Mouse (Mus musculus): Measurements from ENCODE around the gene Sft2d2. TPM values are rescaled to one million over a fixed set of nuclear protein-coding genes. Genes with fewer than 3 reads are reported as not detected.
A peak's percentile ranks its signal among the peaks of the same experiment; 100 is the strongest.

Gene Sft2d2
- polyA plus RNA-seq, 1 experiment from 2014 or later, result 20.4 TPM

DNA sequence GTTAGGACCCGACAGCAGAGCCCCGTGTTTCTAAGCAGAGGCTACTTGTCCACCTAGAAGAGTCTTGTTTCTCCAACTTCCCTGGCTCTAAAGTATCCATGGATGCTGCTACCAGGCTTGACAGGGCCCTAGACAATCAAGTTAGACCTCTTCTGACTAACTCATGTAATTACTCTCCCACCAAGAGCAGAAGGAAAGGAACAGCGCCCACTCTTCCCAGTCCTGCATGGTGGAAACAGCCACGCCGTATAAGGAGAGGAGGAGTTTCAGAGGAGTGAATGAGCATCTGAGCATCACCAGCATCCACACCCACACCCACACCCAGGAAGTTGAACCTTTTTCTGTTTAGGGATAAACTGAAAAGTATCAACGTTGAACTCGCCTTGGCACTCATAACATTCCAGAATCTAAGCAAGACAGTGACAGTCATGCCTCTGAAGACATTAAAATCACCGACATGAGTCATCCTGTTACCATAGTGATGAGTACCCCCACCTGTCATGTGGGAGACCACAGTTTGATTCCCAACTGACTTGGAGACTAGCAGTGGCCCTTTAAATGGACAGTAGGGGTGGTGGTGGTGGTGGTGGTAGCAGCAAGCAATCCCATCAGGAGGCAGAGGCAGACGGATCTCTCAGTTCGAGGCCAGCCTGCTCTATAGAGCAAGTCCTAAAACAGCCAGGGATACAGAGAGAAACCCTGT, 3.5 kb downstream of the Sft2d2 start:
- no peaks in the 10 kb centered on the region for H3K9me3 ChIP-seq
- H3K4me3 ChIP-seq, result 0 out of 2 replicates have a peak overlapping the region, but pooled peaks have one; percentile 88
- WGBS, result 84% methylated on average over 10 of the region's 10 CpGs
- H3K27me3 ChIP-seq (replicated peaks), result no peaks in the 10 kb centered on the region
- H3K9ac ChIP-seq, result 0 out of 2 replicates have a peak overlapping the region, but pooled peaks have one; percentile 6
- H3K4me1 ChIP-seq, result peaks cover 79% of the 10 kb centered on the region
- peak overlapping the region; percentile 91 for H3K27ac ChIP-seq (replicated peaks)
- ATAC-seq (ENCODE audit: extremely low read depth, insufficient number of reproducible peaks, low FRiP score, low TSS enrichment), result no peak
- peaks cover 20% of the 10 kb centered on the region for H3K36me3 ChIP-seq
- peak overlapping the region; percentile 86 for H3K4me2 ChIP-seq

DNA sequence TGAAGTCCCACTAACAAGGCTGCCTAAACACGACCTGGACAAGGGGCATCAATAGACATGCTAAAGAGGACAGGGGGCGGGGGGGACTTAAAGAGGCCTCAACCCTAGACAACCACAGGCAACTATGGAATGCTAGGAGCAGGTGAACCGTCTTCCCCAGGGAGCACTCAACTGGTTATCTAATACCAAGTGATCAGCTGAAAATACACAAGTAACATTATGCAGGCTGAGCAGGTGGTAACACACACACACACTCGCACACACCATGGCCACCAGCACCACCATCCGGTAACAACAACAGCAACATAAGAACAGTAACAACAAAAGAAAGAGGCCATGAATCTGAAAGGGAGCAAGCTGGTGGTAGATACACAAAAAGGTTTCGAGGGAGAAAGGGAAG, 4.2 kb downstream of the Sft2d2 start:
- H3K36me3 ChIP-seq, result peaks cover 23% of the 10 kb centered on the region
- 69% methylated on average over 6 of the region's 6 CpGs for WGBS
- no peak overlapping the region for H3K27ac ChIP-seq (replicated peaks)
- no peaks in the 10 kb centered on the region for H3K9me3 ChIP-seq
- peaks cover 81% of the 10 kb centered on the region for H3K4me1 ChIP-seq
- H3K4me3 ChIP-seq, result no peak overlapping the region
- no peak for ATAC-seq (ENCODE audit: extremely low read depth, insufficient number of reproducible peaks, low FRiP score, low TSS enrichment)
- H3K9ac ChIP-seq, result no peak overlapping the region
- H3K27me3 ChIP-seq (replicated peaks), result no peaks in the 10 kb centered on the region
- H3K4me2 ChIP-seq, result no peak overlapping the region

DNA sequence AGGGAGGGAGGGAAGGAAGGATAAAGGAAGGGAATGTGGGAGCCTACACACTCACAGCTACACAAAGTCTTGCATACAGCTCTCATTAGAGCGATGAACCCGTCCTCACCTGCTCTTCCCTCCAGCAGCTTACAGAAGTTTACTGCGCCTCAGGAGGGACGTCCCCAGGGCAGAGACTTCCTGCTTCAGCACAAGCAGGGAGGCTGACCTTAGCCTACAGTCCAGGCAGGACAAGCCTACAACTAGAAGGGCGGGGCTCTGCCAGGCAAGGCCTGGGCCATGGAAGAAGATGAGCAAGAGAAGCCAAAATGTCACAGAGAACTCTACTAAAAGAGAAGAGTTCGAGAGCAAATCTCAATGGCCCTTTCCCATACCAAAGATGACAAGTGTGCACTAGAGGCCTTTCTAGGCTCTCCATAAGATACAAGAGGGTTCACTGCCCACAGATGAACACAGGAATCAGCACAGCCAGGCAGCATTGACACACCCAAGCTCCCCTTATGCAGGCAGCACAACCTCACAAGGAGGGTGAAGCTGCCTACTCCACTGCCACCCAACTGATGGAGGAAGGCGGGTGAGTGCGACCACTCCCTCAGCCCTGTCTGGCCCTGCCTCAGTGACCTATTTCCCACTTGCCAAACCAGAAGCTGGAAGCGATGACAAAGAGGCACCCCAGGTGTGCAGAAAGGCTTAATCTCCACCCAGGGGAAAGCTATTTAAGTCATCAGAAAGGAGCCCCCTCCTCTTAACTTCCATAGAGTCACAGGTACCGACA, 5.2 kb downstream of the Sft2d2 start:
- no peak overlapping the region for H3K27ac ChIP-seq (replicated peaks)
- no peak overlapping the region for H3K9ac ChIP-seq
- no peaks in the 10 kb centered on the region for H3K27me3 ChIP-seq (replicated peaks)
- no peak for ATAC-seq (ENCODE audit: extremely low read depth, insufficient number of reproducible peaks, low FRiP score, low TSS enrichment)
- peaks cover 33% of the 10 kb centered on the region for H3K36me3 ChIP-seq
- H3K4me2 ChIP-seq, result no peak overlapping the region
- no peaks in the 10 kb centered on the region for H3K9me3 ChIP-seq
- no peak overlapping the region for H3K4me3 ChIP-seq
- 77% methylated on average over 10 of the region's 10 CpGs for WGBS
- peaks cover 79% of the 10 kb centered on the region for H3K4me1 ChIP-seq

DNA sequence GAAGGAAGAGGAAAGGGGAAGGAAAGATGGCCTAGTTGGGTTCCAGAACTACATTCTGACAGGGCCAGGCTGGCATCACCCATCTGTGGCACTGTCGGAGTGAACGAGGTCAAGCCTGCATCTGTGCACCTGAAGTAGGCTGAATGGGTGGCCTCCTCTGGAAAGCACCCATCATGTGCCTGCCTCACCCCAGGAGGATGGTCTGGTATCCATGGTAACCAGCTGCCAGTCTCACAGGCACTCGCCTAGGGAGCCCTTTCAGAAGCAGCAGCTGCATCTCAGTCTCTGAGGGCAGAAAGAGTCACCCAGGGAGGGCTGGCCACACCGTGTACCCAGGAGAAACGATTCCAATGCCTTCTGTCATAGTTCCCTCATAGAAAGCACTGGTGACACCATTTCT, 6.9 kb downstream of the Sft2d2 start:
- Histone ChIP-seq H3K4me3 (no peak overlapping the region), H3K9ac (no peak overlapping the region), H3K27ac (replicated peaks) (no peak overlapping the region), H3K27me3 (replicated peaks) (no peaks in the 10 kb centered on the region), H3K4me1 (peaks cover 65% of the 10 kb centered on the region), H3K36me3 (peaks cover 49% of the 10 kb centered on the region), H3K9me3 (no peaks in the 10 kb centered on the region), H3K4me2 (no peak overlapping the region)
- no peak for ATAC-seq (ENCODE audit: extremely low read depth, insufficient number of reproducible peaks, low FRiP score, low TSS enrichment)
- WGBS, result 75% methylated on average over 5 of the region's 5 CpGs

DNA sequence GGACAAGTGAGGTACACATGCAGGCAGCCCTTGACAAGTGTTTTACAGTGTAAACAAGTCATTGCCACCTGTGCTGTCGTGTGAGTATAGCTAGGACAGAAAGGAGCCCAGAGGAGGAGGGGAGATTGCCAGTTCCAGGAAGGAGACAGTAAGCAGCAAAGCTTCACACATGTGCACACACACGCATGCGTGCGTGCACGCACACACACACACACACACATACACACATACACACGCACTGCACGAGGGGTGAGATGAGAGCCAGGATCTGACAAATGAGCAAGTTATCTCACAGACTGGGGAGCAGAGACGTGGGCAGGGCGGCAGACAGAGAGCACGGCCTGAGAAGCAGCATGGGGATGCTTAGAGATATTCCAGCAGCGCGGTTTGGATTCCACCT, 7.7 kb downstream of the Sft2d2 start:
- Histone ChIP-seq H3K27ac (replicated peaks) (no peak overlapping the region), H3K36me3 (peaks cover 58% of the 10 kb centered on the region), H3K9me3 (no peaks in the 10 kb centered on the region), H3K9ac (no peak overlapping the region), H3K4me3 (no peak overlapping the region), H3K27me3 (replicated peaks) (no peaks in the 10 kb centered on the region), H3K4me2 (no peak overlapping the region), H3K4me1 (peaks cover 61% of the 10 kb centered on the region)
- 68% methylated on average over 12 of the region's 12 CpGs for WGBS
- no peak for ATAC-seq (ENCODE audit: extremely low read depth, insufficient number of reproducible peaks, low FRiP score, low TSS enrichment)

DNA sequence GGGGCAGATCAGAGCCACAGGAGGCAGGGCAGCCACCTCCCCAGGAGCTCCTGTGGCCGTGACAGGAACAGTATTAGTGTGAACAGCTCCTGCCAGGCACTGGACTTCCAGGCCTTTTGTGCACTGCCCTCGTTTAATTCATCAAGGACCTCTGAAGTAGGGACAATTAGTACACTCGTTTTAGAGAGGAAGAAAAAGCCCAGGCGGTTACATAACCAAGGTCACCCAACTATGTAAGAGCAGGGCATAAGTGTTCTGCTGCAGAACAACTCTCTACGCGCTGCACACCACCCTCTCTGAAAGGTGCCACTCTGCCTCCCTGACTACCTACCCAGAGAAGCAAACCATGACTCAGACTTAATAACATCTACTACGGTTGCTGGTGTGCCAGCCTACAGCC, 9.1 kb downstream of the Sft2d2 start:
- 61% methylated on average over 7 of the region's 7 CpGs for WGBS
- Histone ChIP-seq H3K4me1 (peaks cover 51% of the 10 kb centered on the region), H3K4me2 (no peak overlapping the region), H3K27ac (replicated peaks) (0 out of 2 replicates have a peak overlapping the region, but pooled peaks have one; percentile 3), H3K27me3 (replicated peaks) (no peaks in the 10 kb centered on the region), H3K4me3 (no peak overlapping the region), H3K9ac (no peak overlapping the region), H3K36me3 (peaks cover 59% of the 10 kb centered on the region), H3K9me3 (no peaks in the 10 kb centered on the region)
- ATAC-seq (ENCODE audit: extremely low read depth, insufficient number of reproducible peaks, low FRiP score, low TSS enrichment), result no peak

DNA sequence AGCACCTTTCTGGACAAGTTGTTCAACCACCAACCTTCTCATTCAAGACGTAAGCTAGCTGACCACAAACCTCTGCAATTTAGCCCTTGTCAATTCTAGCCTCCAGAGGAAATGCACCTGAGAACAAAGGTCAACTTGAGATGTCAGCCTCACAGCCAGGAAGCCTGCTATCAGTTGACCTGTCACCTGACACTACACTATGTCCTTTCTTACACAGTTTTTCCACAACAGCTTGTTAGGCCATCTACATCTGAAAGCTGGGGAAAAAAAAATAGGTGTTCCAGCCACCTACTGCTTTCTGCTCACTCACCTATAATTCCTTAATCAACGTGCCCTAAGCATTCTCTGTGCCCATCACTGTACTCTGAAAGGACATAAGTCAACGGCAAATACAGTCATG, 10.1 kb downstream of the Sft2d2 start:
- Histone ChIP-seq H3K4me1 (peaks cover 41% of the 10 kb centered on the region), H3K27me3 (replicated peaks) (no peaks in the 10 kb centered on the region), H3K4me3 (no peak overlapping the region), H3K4me2 (no peak overlapping the region), H3K27ac (replicated peaks) (no peak overlapping the region), H3K9ac (no peak overlapping the region), H3K9me3 (no peaks in the 10 kb centered on the region), H3K36me3 (peaks cover 64% of the 10 kb centered on the region)
- no peak for ATAC-seq (ENCODE audit: extremely low read depth, insufficient number of reproducible peaks, low FRiP score, low TSS enrichment)
- 81% methylated on average over 3 of the region's 3 CpGs for WGBS

DNA sequence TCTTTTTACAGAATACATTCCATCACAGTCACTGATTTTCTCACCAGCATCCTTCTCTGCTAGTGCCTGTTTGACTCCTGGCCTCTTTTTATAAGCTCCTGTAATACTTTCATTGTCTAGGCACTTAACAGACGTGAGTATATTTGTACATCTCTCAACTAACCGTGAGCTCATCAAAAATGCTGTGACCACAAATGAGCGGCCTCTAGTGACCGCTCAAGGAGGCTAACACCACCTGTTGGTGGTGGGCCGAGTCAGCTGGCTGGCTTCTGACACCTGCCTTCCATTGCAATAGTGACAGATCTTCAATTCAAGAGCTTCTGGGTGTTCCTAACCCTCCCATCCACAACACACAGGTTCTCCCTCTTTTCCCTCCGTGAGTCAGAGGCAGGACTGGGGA, 10.8 kb downstream of the Sft2d2 start:
- Histone ChIP-seq H3K4me2 (no peak overlapping the region), H3K36me3 (peaks cover 72% of the 10 kb centered on the region), H3K9me3 (no peaks in the 10 kb centered on the region), H3K4me1 (peaks cover 33% of the 10 kb centered on the region), H3K27ac (replicated peaks) (no peak overlapping the region), H3K27me3 (replicated peaks) (no peaks in the 10 kb centered on the region), H3K9ac (no peak overlapping the region), H3K4me3 (no peak overlapping the region)
- WGBS, result 69% methylated on average over 6 of the region's 6 CpGs
- no peak for ATAC-seq (ENCODE audit: extremely low read depth, insufficient number of reproducible peaks, low FRiP score, low TSS enrichment)

DNA sequence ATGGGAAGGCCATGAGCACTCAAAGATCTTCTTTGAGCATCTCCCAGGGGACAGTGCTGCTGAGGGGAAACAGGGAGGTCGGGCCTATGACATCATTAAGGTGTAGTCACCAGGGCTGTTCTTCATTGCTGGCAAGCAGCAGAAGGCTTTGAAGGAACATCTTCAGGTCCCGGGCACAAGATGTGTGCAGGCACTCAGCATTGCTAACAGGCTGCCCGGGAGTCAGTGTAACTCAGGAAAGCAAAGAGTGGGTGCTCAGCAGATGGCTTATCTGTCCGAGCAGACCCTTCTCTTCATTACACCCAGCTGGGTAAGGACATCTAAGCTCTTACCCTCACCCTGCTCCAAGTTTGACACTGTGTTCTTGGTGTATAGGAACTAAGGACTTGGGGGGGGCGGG, 14.9 kb downstream of the Sft2d2 start:
- ATAC-seq (ENCODE audit: extremely low read depth, insufficient number of reproducible peaks, low FRiP score, low TSS enrichment), result no peak
- H3K4me2 ChIP-seq, result no peak overlapping the region
- H3K9ac ChIP-seq, result no peak overlapping the region
- no peaks in the 10 kb centered on the region for H3K27me3 ChIP-seq (replicated peaks)
- H3K4me3 ChIP-seq, result no peak overlapping the region
- WGBS, result 76% methylated on average over 5 of the region's 5 CpGs
- no peaks in the 10 kb centered on the region for H3K9me3 ChIP-seq
- H3K4me1 ChIP-seq, result no peaks in the 10 kb centered on the region
- peaks cover 74% of the 10 kb centered on the region for H3K36me3 ChIP-seq
- H3K27ac ChIP-seq (replicated peaks), result no peak overlapping the region

DNA sequence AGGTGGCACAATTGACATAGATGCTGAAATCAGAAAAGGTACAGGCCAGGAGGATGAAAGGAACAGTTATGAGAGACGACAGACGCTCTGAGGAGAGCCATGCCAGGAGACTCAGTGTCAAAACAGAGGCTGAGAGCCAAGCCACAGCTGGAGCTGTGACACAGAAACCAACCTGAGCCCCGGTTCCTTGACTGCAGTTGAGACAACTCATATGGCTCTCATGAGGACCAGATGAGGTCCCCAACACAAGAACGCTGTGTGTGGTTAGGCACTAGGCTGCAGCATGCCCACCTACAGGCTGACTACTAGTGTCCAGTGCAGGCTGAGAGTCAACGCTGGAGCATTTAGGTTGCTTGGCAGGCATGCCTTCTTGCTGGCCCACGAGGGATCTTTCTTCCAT, 16.2 kb downstream of the Sft2d2 start:
- H3K4me2 ChIP-seq, result no peak overlapping the region
- ATAC-seq (ENCODE audit: extremely low read depth, insufficient number of reproducible peaks, low FRiP score, low TSS enrichment), result no peak
- peaks cover 61% of the 10 kb centered on the region for H3K36me3 ChIP-seq
- H3K9ac ChIP-seq, result no peak overlapping the region
- H3K4me3 ChIP-seq, result no peak overlapping the region
- H3K27ac ChIP-seq (replicated peaks), result no peak overlapping the region
- no peaks in the 10 kb centered on the region for H3K27me3 ChIP-seq (replicated peaks)
- H3K9me3 ChIP-seq, result no peaks in the 10 kb centered on the region
- no peaks in the 10 kb centered on the region for H3K4me1 ChIP-seq
- 76% methylated on average over 6 of the region's 6 CpGs for WGBS

DNA sequence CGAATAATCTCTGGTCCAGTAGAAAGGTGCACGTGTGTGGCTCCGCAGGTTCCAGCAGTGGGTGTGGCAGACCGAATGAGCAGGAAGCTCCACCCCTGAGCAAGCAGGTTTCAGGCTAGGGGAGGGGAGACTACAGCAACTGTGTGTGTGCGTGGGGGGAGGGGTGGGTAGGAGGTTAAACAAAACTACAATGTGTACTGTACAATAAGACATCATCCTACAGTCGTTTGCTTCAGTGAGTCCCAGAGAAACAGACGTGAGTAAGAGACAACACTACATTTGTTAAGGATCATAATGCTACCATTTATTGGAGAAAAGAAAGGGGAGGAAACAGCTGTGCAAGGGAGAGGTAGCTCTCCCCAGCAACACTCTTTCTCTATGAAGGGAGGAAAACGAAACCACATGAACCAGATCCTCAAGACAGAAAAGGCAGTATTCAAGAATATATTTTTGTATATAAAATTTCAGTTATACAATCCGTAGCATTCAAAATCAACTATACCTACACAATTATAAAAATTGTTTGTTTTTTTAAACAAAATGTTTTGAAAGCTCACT, 20.1 kb downstream of the Sft2d2 start:
- H3K4me1 ChIP-seq, result no peaks in the 10 kb centered on the region
- 69% methylated on average over 8 of the region's 9 CpGs for WGBS
- no peaks in the 10 kb centered on the region for H3K27me3 ChIP-seq (replicated peaks)
- peaks cover 35% of the 10 kb centered on the region for H3K36me3 ChIP-seq
- no peak overlapping the region for H3K4me3 ChIP-seq
- H3K27ac ChIP-seq (replicated peaks), result no peak overlapping the region
- no peak for ATAC-seq (ENCODE audit: extremely low read depth, insufficient number of reproducible peaks, low FRiP score, low TSS enrichment)
- H3K4me2 ChIP-seq, result no peak overlapping the region
- H3K9ac ChIP-seq, result no peak overlapping the region
- H3K9me3 ChIP-seq, result no peaks in the 10 kb centered on the region

Measured in heart, embryonic 13.5 days (tissue).